Mouse (Mus musculus): ENCODE data around the gene Fgfrl1. TPM values are rescaled to one million over a fixed set of nuclear protein-coding genes. Genes with fewer than 3 reads are reported as not detected.

Gene Fgfrl1
- 4.7 and 4.8 TPM in 2 replicates for polyA plus RNA-seq (2015; fragmentation: Nextera tagmentation; extraction: Ambion mirVana)

GRCm38 (mm10) chr5:108692271-108692670, at the start of gene Fgfrl1:
Gene Fgfrl1, plus strand, starts transcription at chr5:108692382.
- H3K9ac ChIP-seq (ENCODE audit: low read depth, low read length): no peak within 1 kb of the TSS; the same call in none of the 2 replicates
- peak within 1 kb of the TSS; percentile 98 for H3K4me2 ChIP-seq (ENCODE audit: low read length)
- H3K36me3 ChIP-seq (ENCODE audit: control insufficient read depth, insufficient read depth, low read length): no peaks in the 10 kb centered on the region
- peaks cover 25% of the 10 kb centered on the region for H3K27me3 ChIP-seq (replicated peaks; ENCODE audit: control insufficient read depth, insufficient read depth, low read length)
- H3K4me1 ChIP-seq (ENCODE audit: control insufficient read depth, insufficient read depth, low read depth, low read length): peaks cover 18% of the 10 kb centered on the region
- peak within 1 kb of the TSS; percentile 90 for H3K4me3 ChIP-seq (ENCODE audit: low read length)
- H3K9me3 ChIP-seq (ENCODE audit: control insufficient read depth, low read length): no peaks in the 10 kb centered on the region
- WGBS: 4% methylated on average over 18 of the region's 18 CpGs
- no peak within 1 kb of the TSS for H3K27ac ChIP-seq (ENCODE audit: low read depth, low read length)
- ATAC-seq: no peak

GRCm38 (mm10) chr5:108643674-108644073, 48.5 kb upstream of the Fgfrl1 start:
- peaks cover 9% of the 10 kb centered on the region for H3K36me3 ChIP-seq (ENCODE audit: control insufficient read depth, insufficient read depth, low read length)

GRCm38 (mm10) chr5:108645651-108646342, 46.4 kb upstream of the Fgfrl1 start:
- H3K9me3 ChIP-seq (ENCODE audit: control insufficient read depth, low read length): no peaks in the 10 kb centered on the region
- H3K4me1 ChIP-seq (ENCODE audit: control insufficient read depth, insufficient read depth, low read depth, low read length): no peaks in the 10 kb centered on the region
- no peak overlapping the region for H3K27ac ChIP-seq (ENCODE audit: low read depth, low read length)
- no peak overlapping the region for H3K4me2 ChIP-seq (ENCODE audit: low read length)
- peak; percentile 63 for ATAC-seq
- H3K4me3 ChIP-seq (ENCODE audit: low read length): no peak overlapping the region
- H3K9ac ChIP-seq (ENCODE audit: low read depth, low read length): no peak overlapping the region
- peaks cover 21% of the 10 kb centered on the region for H3K36me3 ChIP-seq (ENCODE audit: control insufficient read depth, insufficient read depth, low read length)
- H3K27me3 ChIP-seq (replicated peaks; ENCODE audit: control insufficient read depth, insufficient read depth, low read length): no peaks in the 10 kb centered on the region
- 84% methylated on average over 9 of the region's 9 CpGs for WGBS

More at GRCm38 (mm10) chr5:108643674-108644073, 48.5 kb upstream of the Fgfrl1 start:
- no peak overlapping the region for H3K4me2 ChIP-seq (ENCODE audit: low read length)
- H3K27me3 ChIP-seq (replicated peaks; ENCODE audit: control insufficient read depth, insufficient read depth, low read length): no peaks in the 10 kb centered on the region
- no peak overlapping the region for H3K27ac ChIP-seq (ENCODE audit: low read depth, low read length)
- H3K4me1 ChIP-seq (ENCODE audit: control insufficient read depth, insufficient read depth, low read depth, low read length): no peaks in the 10 kb centered on the region
- H3K9me3 ChIP-seq (ENCODE audit: control insufficient read depth, low read length): no peaks in the 10 kb centered on the region
- H3K9ac ChIP-seq (ENCODE audit: low read depth, low read length): no peak overlapping the region
- no peak overlapping the region for H3K4me3 ChIP-seq (ENCODE audit: low read length)
- WGBS: 90% methylated on average over 2 of the region's 2 CpGs
- ATAC-seq: no peak

GRCm38 (mm10) chr5:108646343-108646660, 45.9 kb upstream of the Fgfrl1 start:
- 70% methylated on average over 3 of the region's 3 CpGs for WGBS

GRCm38 (mm10) chr5:108647311-108647710, 44.9 kb upstream of the Fgfrl1 start:
- H3K27ac ChIP-seq (ENCODE audit: low read depth, low read length): no peak overlapping the region
- no peak for ATAC-seq
- H3K9me3 ChIP-seq (ENCODE audit: control insufficient read depth, low read length): no peaks in the 10 kb centered on the region
- no peaks in the 10 kb centered on the region for H3K4me1 ChIP-seq (ENCODE audit: control insufficient read depth, insufficient read depth, low read depth, low read length)
- peaks cover 29% of the 10 kb centered on the region for H3K36me3 ChIP-seq (ENCODE audit: control insufficient read depth, insufficient read depth, low read length)
- 93% methylated on average over 2 of the region's 2 CpGs for WGBS
- H3K4me2 ChIP-seq (ENCODE audit: low read length): no peak overlapping the region
- no peaks in the 10 kb centered on the region for H3K27me3 ChIP-seq (replicated peaks; ENCODE audit: control insufficient read depth, insufficient read depth, low read length)
- H3K4me3 ChIP-seq (ENCODE audit: low read length): no peak overlapping the region
- H3K9ac ChIP-seq (ENCODE audit: low read depth, low read length): no peak overlapping the region

More at GRCm38 (mm10) chr5:108646343-108646660, 45.9 kb upstream of the Fgfrl1 start:
- Histone ChIP-seq H3K36me3 (ENCODE audit: control insufficient read depth, insufficient read depth, low read length) (peaks cover 23% of the 10 kb centered on the region), H3K4me2 (ENCODE audit: low read length) (no peak overlapping the region), H3K27ac (ENCODE audit: low read depth, low read length) (no peak overlapping the region), H3K4me3 (ENCODE audit: low read length) (no peak overlapping the region), H3K9ac (ENCODE audit: low read depth, low read length) (no peak overlapping the region), H3K4me1 (ENCODE audit: control insufficient read depth, insufficient read depth, low read depth, low read length) (no peaks in the 10 kb centered on the region), H3K27me3 (replicated peaks; ENCODE audit: control insufficient read depth, insufficient read depth, low read length) (no peaks in the 10 kb centered on the region), H3K9me3 (ENCODE audit: control insufficient read depth, low read length) (no peaks in the 10 kb centered on the region)
- ATAC-seq: peak; percentile 9; the same call in 1 of the 2 replicates

- Histone ChIP-seq H3K27ac (ENCODE audit: low read depth, low read length) (no peak overlapping the region), H3K4me3 (ENCODE audit: low read length) (no peak overlapping the region), H3K4me1 (ENCODE audit: control insufficient read depth, insufficient read depth, low read depth, low read length) (no peaks in the 10 kb centered on the region), H3K27me3 (replicated peaks; ENCODE audit: control insufficient read depth, insufficient read depth, low read length) (no peaks in the 10 kb centered on the region), H3K4me2 (ENCODE audit: low read length) (no peak overlapping the region), H3K36me3 (ENCODE audit: control insufficient read depth, insufficient read depth, low read length) (peaks cover 34% of the 10 kb centered on the region), H3K9ac (ENCODE audit: low read depth, low read length) (no peak overlapping the region), H3K9me3 (ENCODE audit: control insufficient read depth, low read length) (no peaks in the 10 kb centered on the region)
- ATAC-seq: no peak
- 93% methylated on average over 2 of the region's 2 CpGs for WGBS
These were observed 44.2 kb upstream of the Fgfrl1 start for GRCm38 (mm10) chr5:108647820-108648465.

GRCm38 (mm10) chr5:108648937-108649576, 43.1 kb upstream of the Fgfrl1 start:
- ATAC-seq: no peak
- Histone ChIP-seq H3K27ac (ENCODE audit: low read depth, low read length) (no peak overlapping the region), H3K4me3 (ENCODE audit: low read length) (no peak overlapping the region), H3K27me3 (replicated peaks; ENCODE audit: control insufficient read depth, insufficient read depth, low read length) (no peaks in the 10 kb centered on the region), H3K9ac (ENCODE audit: low read depth, low read length) (no peak overlapping the region), H3K9me3 (ENCODE audit: control insufficient read depth, low read length) (no peaks in the 10 kb centered on the region), H3K36me3 (ENCODE audit: control insufficient read depth, insufficient read depth, low read length) (peaks cover 40% of the 10 kb centered on the region), H3K4me2 (ENCODE audit: low read length) (no peak overlapping the region), H3K4me1 (ENCODE audit: control insufficient read depth, insufficient read depth, low read depth, low read length) (no peaks in the 10 kb centered on the region)
- WGBS: 93% methylated on average over 11 of the region's 11 CpGs

GRCm38 (mm10) chr5:108650341-108650740, 41.8 kb upstream of the Fgfrl1 start:
- Histone ChIP-seq H3K9me3 (ENCODE audit: control insufficient read depth, low read length) (no peaks in the 10 kb centered on the region), H3K36me3 (ENCODE audit: control insufficient read depth, insufficient read depth, low read length) (peaks cover 51% of the 10 kb centered on the region), H3K4me2 (ENCODE audit: low read length) (no peak overlapping the region), H3K27ac (ENCODE audit: low read depth, low read length) (no peak overlapping the region), H3K4me3 (ENCODE audit: low read length) (no peak overlapping the region), H3K4me1 (ENCODE audit: control insufficient read depth, insufficient read depth, low read depth, low read length) (no peaks in the 10 kb centered on the region), H3K9ac (ENCODE audit: low read depth, low read length) (no peak overlapping the region), H3K27me3 (replicated peaks; ENCODE audit: control insufficient read depth, insufficient read depth, low read length) (no peaks in the 10 kb centered on the region)
- 89% methylated on average over 7 of the region's 7 CpGs for WGBS
- no peak for ATAC-seq

GRCm38 (mm10) chr5:108651136-108651720, 41.0 kb upstream of the Fgfrl1 start:
- Histone ChIP-seq H3K27me3 (replicated peaks; ENCODE audit: control insufficient read depth, insufficient read depth, low read length) (no peaks in the 10 kb centered on the region), H3K36me3 (ENCODE audit: control insufficient read depth, insufficient read depth, low read length) (peaks cover 59% of the 10 kb centered on the region), H3K27ac (ENCODE audit: low read depth, low read length) (no peak overlapping the region), H3K9me3 (ENCODE audit: control insufficient read depth, low read length) (no peaks in the 10 kb centered on the region), H3K4me1 (ENCODE audit: control insufficient read depth, insufficient read depth, low read depth, low read length) (no peaks in the 10 kb centered on the region), H3K9ac (ENCODE audit: low read depth, low read length) (no peak overlapping the region), H3K4me3 (ENCODE audit: low read length) (no peak overlapping the region), H3K4me2 (ENCODE audit: low read length) (no peak overlapping the region)
- ATAC-seq: peak; percentile 3; the same call in 1 of the 2 replicates
- WGBS: 78% methylated on average over 5 of the region's 5 CpGs
